Mouse (Mus musculus): Measurements from ENCODE around the gene Ackr2. TPM values are rescaled to one million over a fixed set of nuclear protein-coding genes. Genes with fewer than 3 reads are reported as not detected.

Ackr2 gene
- total and polyA plus RNA-seq, 2 experiments from 2014 or later: 1.4 to 2.1 TPM

DNA sequence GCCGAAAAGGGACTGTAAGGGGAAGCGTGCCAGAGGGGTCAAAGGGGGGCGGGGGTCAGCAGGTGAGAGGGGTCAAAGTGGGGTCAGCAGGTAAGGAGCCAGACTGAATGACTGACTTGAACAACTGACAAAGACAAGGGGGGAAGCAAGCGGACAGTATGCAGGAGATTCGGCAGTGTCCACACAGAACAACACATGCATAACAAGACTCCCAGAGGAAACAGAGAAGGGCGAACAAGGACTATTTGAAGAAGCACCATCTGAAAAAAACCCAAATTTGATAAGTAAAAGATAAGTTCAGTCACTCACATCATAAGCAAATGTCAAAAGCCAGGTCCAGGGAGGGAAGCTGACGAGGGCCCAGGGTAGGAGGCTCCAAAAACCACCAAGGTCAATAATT lies 29.6 kb downstream of the Ackr2 start:
- H3K4me3 ChIP-seq (ENCODE audit: low read depth, low read length): no peak overlapping the region
- DNase-seq: no peak

DNA sequence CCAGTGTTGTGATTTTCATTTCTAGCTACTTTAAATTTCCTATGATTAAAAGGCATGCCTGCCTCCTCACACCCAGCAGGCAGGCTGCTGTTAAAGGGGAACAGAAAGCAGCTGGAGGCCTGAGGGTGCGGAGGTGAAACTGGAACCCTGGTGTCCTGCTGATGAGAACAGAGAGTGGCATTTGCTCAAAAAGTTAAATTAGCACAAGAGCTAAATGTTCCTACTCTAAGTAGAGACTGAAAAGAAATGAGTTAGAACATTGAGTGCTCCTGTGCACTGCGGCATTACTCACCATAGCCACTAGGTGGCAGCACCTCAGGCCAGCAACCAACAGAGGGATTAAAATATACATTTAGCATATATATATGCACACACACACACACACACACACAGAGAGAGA lies 30.3 kb downstream of the Ackr2 start:
- WGBS: 19% methylated on average over 2 of the region's 2 CpGs
- ATAC-seq: no peak

More for the DNA sequence above, 29.6 kb downstream of the Ackr2 start:
- no peak overlapping the region for H3K9ac ChIP-seq
- H3K36me3 ChIP-seq (ENCODE audit: insufficient read depth): no peaks in the 10 kb centered on the region
- H3K27ac ChIP-seq (ENCODE audit: low read depth, low read length): no peak overlapping the region
- no peak for ATAC-seq
- H3K4me1 ChIP-seq (ENCODE audit: insufficient read depth): no peaks in the 10 kb centered on the region
- no peak for TF ChIP-seq CTCF (IDR thresholded peaks at IDR 0.05; ENCODE audit: low read depth)
- no peak overlapping the region for H3K4me2 ChIP-seq (ENCODE audit: low read depth)
- H3K9me3 ChIP-seq (ENCODE audit: low read length): no peaks in the 10 kb centered on the region
- 87% methylated on average over 7 of the region's 7 CpGs for WGBS
- no peaks in the 10 kb centered on the region for H3K27me3 ChIP-seq (ENCODE audit: insufficient read depth, low read length)

DNA sequence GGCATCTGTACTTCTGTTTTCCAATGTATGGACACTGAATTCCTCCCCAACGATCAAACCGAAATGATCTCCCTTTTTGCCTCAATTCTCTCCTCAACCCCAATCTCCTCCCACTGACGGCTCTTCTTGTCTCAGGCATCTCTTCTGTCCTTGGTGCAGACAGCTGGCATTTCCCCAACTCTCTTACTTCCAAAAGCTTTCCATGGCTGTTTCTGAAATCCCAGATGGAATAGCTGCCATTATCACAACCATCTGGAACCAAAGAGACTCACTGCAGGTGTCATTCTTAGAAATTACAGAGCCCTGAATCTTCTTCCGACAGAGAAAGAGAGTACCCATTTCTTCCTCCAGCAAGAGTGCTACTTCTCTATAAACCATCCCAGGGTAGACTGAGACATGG lies 36.7 kb downstream of the Ackr2 start:
- H3K4me1 ChIP-seq (ENCODE audit: insufficient read depth): no peaks in the 10 kb centered on the region
- ATAC-seq: no peak
- no peak overlapping the region for H3K4me3 ChIP-seq (ENCODE audit: low read depth, low read length)
- H3K27me3 ChIP-seq (ENCODE audit: insufficient read depth, low read length): no peaks in the 10 kb centered on the region
- peak; percentile 10 for DNase-seq
- no peak overlapping the region for H3K9ac ChIP-seq
- WGBS: 75% methylated on average over 4 of the region's 4 CpGs
- TF ChIP-seq CTCF (IDR thresholded peaks at IDR 0.05; ENCODE audit: low read depth): no peak
- H3K27ac ChIP-seq (ENCODE audit: low read depth, low read length): no peak overlapping the region
- H3K9me3 ChIP-seq (ENCODE audit: low read length): no peaks in the 10 kb centered on the region
- H3K36me3 ChIP-seq (ENCODE audit: insufficient read depth): no peaks in the 10 kb centered on the region
- H3K4me2 ChIP-seq (ENCODE audit: low read depth): no peak overlapping the region

More for the DNA sequence above, 30.3 kb downstream of the Ackr2 start:
- TF ChIP-seq CTCF (IDR thresholded peaks at IDR 0.05; ENCODE audit: low read depth): peak; percentile 87
- Histone ChIP-seq H3K9ac (no peak overlapping the region), H3K4me3 (ENCODE audit: low read depth, low read length) (no peak overlapping the region), H3K27me3 (ENCODE audit: insufficient read depth, low read length) (no peaks in the 10 kb centered on the region), H3K27ac (ENCODE audit: low read depth, low read length) (no peak overlapping the region), H3K36me3 (ENCODE audit: insufficient read depth) (no peaks in the 10 kb centered on the region), H3K4me1 (ENCODE audit: insufficient read depth) (no peaks in the 10 kb centered on the region), H3K9me3 (ENCODE audit: low read length) (no peaks in the 10 kb centered on the region), H3K4me2 (ENCODE audit: low read depth) (no peak overlapping the region)
- DNase-seq: peak; percentile 70

DNA sequence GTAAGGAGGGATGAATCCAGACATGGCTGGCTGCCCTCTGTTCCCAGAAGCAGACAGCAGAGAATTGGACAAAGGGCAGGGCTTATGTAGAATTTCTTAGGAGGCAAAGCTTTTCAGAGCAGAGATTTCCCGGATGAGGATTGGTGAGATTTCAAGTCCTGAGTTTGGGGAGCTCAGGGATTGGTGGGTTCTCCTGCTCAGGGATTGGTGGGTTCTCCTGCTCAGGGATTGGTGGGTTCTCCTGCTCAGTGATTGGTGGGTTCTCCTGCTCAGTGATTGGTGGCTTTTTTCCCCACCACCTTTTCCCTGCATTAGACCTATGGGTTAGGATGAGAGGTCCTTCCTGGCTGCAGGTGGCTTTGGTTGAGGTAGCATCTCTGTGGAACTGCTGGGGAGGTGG lies 38.8 kb downstream of the Ackr2 start:
- Histone ChIP-seq H3K27ac (ENCODE audit: low read depth, low read length) (peak overlapping the region; percentile 64), H3K4me1 (ENCODE audit: insufficient read depth) (no peaks in the 10 kb centered on the region), H3K9me3 (ENCODE audit: low read length) (no peaks in the 10 kb centered on the region), H3K27me3 (ENCODE audit: insufficient read depth, low read length) (no peaks in the 10 kb centered on the region), H3K4me2 (ENCODE audit: low read depth) (peak overlapping the region; percentile 44), H3K4me3 (ENCODE audit: low read depth, low read length) (no peak overlapping the region), H3K9ac (no peak overlapping the region), H3K36me3 (ENCODE audit: insufficient read depth) (no peaks in the 10 kb centered on the region)
- ATAC-seq (peak; percentile 82), DNase-seq (peak; percentile 43)
- TF ChIP-seq CTCF (IDR thresholded peaks at IDR 0.05; ENCODE audit: low read depth): no peak
- 85% methylated on average over 1 of the region's 1 CpGs for WGBS

DNA sequence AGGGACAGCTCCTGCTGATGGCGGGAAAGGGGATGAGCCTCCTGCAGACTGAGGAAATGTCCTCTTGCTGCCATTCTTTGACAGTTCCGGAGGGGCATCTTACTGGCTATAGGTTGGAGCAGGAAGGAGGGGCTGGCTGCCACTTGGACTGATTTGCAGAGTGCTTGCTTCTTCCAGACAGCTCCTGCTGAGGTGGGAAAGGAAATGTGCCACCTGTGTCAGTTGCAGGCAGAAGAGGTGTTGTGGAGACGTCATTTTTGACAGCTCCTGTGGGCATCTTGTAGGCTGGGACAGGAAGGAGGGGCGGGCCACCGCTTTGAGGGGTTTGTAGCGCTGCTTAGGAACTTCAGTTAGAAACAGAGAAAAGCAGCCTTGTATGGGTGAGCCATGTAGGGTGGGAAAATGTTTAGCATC lies 39.3 kb downstream of the Ackr2 start:
- H3K4me1 ChIP-seq (ENCODE audit: insufficient read depth): no peaks in the 10 kb centered on the region
- DNase-seq: no peak
- 67% methylated on average over 6 of the region's 6 CpGs for WGBS

DNA sequence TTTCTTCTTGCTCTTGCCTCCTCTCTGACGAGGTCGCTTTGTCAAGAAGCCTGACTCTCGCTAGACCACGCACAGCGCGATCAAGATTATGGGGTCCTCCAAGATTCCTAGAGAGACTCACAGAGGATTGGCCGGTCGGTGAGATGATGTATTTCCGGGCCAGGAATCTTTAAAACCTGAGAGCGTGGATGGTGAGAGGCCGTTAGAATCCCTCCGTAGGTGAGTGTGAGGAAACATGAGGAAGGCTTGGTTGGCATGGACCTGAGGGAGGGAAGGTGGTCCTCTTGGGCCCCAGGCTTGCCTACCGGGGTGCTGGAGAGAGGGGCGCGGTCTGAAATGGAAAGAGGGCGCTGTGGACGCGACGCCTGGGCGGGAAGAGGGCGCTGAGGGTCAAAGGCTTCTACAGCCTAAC lies 39.8 kb downstream of the Ackr2 start:
- H3K27me3 ChIP-seq (ENCODE audit: insufficient read depth, low read length): no peaks in the 10 kb centered on the region
- H3K4me3 ChIP-seq (ENCODE audit: low read depth, low read length): peak overlapping the region; percentile 33
- H3K9me3 ChIP-seq (ENCODE audit: low read length): no peaks in the 10 kb centered on the region
- H3K27ac ChIP-seq (ENCODE audit: low read depth, low read length): peak overlapping the region; percentile 64; the same call in 1 of the 2 replicates
- peak; percentile 87 for ATAC-seq
- peak overlapping the region; percentile 44 for H3K4me2 ChIP-seq (ENCODE audit: low read depth)
- peak; percentile 76 for DNase-seq
- no peaks in the 10 kb centered on the region for H3K4me1 ChIP-seq (ENCODE audit: insufficient read depth)
- H3K9ac ChIP-seq: peak overlapping the region; percentile 7; the same call in 1 of the 2 replicates
- WGBS: 63% methylated on average over 21 of the region's 21 CpGs
- no peak for TF ChIP-seq CTCF (IDR thresholded peaks at IDR 0.05; ENCODE audit: low read depth)
- no peaks in the 10 kb centered on the region for H3K36me3 ChIP-seq (ENCODE audit: insufficient read depth)

More for the DNA sequence above, 39.3 kb downstream of the Ackr2 start:
- H3K4me2 ChIP-seq (ENCODE audit: low read depth): peak overlapping the region; percentile 44
- peak; percentile 73 for ATAC-seq
- H3K9ac ChIP-seq: 0 out of 2 replicates have a peak overlapping the region, but pooled peaks have one; percentile 7
- H3K9me3 ChIP-seq (ENCODE audit: low read length): no peaks in the 10 kb centered on the region
- H3K27me3 ChIP-seq (ENCODE audit: insufficient read depth, low read length): no peaks in the 10 kb centered on the region
- TF ChIP-seq CTCF (IDR thresholded peaks at IDR 0.05; ENCODE audit: low read depth): no peak
- H3K36me3 ChIP-seq (ENCODE audit: insufficient read depth): no peaks in the 10 kb centered on the region
- H3K4me3 ChIP-seq (ENCODE audit: low read depth, low read length): peak overlapping the region; percentile 33
- H3K27ac ChIP-seq (ENCODE audit: low read depth, low read length): peak overlapping the region; percentile 64

DNA sequence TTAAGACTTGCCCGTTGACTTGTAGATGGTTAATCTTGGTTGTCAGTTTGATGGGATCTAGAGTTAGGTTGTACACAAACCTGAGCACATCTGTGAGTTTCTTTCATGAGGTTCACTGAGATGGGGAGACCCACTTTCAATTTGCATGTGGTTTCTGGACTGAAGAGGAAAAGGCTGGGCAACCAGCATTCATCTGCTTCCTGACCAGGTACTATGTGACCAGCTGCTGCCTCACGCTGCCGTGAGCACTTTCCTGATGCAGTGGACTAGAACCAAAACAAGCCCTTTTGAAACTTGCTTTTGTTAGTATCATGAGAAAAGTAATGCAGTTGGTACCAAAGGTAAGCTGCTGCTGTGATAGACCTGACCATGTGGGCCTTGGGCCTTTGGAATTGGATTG lies 44.9 kb downstream of the Ackr2 start:
- Histone ChIP-seq H3K4me2 (ENCODE audit: low read depth) (no peak overlapping the region), H3K27me3 (ENCODE audit: insufficient read depth, low read length) (no peaks in the 10 kb centered on the region), H3K4me1 (ENCODE audit: insufficient read depth) (no peaks in the 10 kb centered on the region), H3K4me3 (ENCODE audit: low read depth, low read length) (no peak overlapping the region), H3K36me3 (ENCODE audit: insufficient read depth) (no peaks in the 10 kb centered on the region), H3K27ac (ENCODE audit: low read depth, low read length) (no peak overlapping the region), H3K9me3 (ENCODE audit: low read length) (no peaks in the 10 kb centered on the region), H3K9ac (no peak overlapping the region)
- DNase-seq (no peak), ATAC-seq (no peak)
- TF ChIP-seq CTCF (IDR thresholded peaks at IDR 0.05; ENCODE audit: low read depth): no peak
- WGBS: 94% methylated on average over 3 of the region's 3 CpGs

All from forebrain, postnatal 0 days (tissue).